Mouse (Mus musculus): ENCODE results near the gene Hsd17b2.
"Not testable (repeated sequence)": the region's sequence is repeated elsewhere in the genome, so short reads cannot be mapped to it uniquely, and the experiment has no call there.

Hsd17b2 gene

DNA sequence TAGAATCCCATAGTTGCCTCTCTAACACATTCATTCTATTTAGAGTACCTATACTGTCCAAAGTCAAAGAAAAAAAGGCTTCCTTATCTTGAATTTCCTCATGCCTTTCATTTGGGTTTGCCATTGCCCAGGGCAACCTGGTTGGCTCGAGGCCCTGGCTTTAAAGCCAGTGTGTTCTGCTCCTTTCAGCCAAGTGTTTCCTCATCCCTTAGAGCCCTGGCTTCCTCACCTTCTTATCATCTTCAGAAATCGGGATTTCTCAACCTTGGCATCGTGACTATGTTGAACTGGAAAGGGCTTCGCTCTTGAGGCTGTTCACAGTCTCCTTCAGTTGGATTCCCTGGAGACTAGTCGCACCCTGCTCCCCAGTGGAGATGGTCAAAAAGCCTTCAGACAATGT lies 12.9 kb downstream of the Hsd17b2 start:
- no peak for DNase-seq (ENCODE audit: low read depth, low spot score)

DNA sequence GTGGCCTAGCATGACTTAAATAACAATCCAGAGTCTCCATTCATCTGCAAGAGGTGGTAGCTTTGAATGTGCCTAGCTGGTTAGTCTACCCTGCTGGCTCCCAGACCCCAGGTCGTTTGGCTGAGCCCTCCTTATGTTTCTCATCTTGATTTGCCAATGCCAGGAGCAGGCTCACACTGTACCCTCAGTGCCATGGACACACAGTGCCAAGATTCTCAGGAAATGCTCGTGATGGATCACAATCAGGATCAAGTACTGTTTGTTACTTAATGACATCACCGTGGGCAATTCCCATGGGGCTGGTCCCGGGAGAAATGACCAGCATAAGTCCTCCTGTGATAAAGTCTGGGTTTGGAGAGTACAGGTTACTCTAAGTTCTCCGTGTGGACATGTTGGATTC lies 14.2 kb downstream of the Hsd17b2 start:
- no peak for DNase-seq (ENCODE audit: low read depth, low spot score)

DNA sequence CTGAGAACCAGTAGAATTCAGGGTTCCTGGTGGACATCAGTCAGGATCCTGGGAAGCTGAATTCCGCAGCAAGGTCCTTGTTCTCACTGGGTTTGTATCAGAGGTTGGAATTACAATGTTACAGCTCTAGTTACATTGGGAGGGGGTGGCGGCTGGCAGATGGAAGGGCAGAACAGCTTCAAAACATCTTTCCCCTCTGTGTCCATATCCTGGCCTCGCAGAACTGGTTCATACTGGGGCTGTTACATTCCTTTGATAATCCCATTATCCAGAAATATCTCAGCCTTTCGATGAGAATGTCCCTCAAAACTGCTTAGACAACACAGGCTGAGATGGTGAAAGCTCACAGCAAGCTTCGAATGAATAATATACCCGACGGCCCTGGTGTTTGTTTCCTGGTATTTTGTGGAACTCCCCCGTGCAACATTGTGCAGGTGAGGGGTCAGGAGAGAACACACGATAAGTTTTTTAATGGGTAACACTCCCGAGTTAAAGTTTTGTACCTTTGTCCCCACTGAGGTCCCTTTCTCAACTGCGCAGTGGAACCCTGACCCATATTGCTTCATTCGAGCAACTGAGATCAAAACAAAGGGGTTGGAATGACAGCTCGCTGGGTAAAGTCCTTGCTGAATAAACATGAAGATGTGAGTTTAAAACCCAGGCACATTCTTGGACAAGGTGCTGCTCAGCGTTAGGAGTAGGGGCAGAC lies 16.6 kb downstream of the Hsd17b2 start:
- DNase-seq (ENCODE audit: low read depth, low spot score) = no peak

DNA sequence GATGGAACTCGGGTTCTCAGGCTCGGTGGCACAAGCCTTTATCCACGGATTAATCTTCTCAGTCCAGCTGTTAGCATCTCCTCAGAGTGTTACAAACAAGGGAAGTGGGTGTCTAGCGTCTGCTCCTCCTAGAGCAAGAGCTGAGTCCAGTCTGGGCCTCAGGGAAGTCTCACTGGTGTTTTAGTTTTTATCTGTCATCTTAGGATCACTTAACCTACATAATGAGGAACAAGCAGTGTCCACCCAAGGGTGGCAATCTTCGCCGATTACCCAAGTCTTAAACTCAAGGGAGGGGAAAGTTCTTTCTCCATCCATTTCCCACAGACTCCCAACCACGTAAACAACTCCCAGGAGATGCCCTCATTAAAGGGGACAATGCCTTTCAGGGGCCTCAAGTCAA lies 24.8 kb downstream of the Hsd17b2 start:
- no peak for DNase-seq (ENCODE audit: low read depth, low spot score)

DNA sequence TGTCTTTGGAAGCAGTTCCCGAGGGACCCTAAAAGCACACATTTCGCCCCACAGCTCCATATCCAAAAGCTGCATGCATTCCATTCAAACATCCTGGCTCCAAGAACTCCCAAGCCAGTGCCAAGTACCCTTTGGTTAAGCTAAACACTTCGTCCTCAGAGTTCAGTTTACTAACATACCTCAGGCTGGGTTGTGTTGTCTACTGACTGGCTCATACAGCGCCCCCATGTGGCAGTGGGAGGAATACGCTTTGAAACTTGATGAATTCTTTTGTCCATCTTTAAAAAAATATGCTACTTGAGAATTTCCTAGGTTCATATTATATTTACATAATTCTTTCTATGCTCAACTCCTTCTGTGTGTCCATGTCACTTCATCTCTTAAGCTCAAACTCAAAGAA lies 25.9 kb downstream of the Hsd17b2 start:
- no peak for DNase-seq (ENCODE audit: low read depth, low spot score)

DNA sequence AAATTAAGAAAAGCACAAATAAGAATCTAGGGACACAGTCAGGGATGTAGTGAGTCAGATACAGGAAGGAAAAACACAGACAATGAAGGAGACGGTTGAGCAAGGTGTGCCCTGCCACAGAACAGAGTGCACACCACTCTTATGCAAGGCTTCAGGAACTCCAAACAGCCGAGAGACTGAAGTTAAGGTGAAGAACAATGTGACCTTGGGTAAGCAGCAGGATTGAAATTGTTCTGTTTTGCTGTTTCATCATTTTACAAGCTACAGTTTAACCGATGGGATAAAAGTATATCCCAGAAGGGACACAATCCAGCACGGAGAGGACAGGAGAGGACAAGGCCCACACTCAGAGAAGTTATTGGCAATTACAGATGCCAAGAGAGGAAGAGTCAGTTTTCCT lies 26.5 kb downstream of the Hsd17b2 start:
- DNase-seq (ENCODE audit: low read depth, low spot score) = no peak

DNA sequence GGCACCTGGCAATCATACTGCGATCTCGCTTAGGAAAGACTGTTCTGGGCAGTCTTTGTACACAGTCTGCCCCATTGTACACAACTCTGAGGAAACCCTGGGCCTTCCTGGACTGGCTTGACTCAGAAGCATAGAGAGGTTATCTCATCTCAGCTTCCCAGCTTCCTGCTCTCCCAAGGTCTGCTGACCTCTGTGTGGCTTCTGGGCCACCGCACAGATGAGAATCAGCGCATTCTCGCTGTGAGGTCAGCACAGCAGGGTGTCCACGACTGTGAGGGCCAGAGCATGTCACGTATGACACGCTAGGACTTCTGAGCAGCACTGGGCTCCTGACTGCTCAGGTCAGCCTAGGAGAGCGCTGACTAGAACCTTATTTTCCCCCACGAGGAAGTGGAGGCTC lies 29.3 kb downstream of the Hsd17b2 start:
- DNase-seq (ENCODE audit: low read depth, low spot score) = no peak

DNA sequence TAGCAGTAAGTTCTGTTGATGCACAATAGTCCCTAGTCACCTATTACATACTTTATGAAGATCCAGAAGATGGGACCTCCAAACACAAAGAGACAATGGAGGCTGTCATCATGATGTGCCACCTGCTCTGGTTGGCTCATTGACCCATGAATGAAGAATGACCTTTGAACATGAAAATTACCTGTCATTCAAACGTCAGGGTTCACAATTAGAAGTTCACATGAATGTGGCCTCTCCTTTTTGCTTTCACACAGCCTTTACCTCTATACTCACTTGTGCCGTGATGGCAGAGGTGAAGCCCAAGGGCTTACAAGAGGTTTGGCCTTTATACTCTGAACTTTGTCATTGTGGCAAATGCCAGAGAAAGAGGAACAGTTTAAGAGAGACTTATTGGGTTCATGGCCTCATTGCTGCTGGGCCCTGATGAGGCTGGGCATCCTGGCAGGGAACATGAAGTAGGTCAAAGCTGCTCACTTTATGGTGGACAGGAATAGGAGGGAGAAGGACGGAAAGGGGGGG lies 35.0 kb downstream of the Hsd17b2 start:
- DNase-seq (ENCODE audit: low read depth, low spot score) = no peak

DNA sequence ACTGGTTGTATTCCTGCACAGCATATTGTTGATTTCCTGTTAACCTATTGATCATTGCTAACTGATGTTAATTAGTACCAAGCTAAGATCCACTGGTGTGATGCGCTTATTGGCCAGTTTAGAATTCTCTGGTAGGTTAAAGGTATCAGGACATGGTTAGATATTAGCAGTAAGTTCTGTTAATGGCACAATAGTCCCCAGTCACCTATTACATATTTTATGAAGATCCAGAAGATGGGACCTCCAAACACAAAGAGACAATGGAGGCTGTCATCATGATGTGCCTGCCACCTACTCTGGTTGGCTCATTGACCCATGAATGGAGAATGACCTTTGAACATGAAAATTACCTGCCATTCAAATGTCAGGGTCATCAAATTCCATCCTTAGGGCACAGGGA lies 36.5 kb downstream of the Hsd17b2 start:
- DNase-seq (ENCODE audit: low read depth, low spot score) = not testable (repeated sequence)

DNA sequence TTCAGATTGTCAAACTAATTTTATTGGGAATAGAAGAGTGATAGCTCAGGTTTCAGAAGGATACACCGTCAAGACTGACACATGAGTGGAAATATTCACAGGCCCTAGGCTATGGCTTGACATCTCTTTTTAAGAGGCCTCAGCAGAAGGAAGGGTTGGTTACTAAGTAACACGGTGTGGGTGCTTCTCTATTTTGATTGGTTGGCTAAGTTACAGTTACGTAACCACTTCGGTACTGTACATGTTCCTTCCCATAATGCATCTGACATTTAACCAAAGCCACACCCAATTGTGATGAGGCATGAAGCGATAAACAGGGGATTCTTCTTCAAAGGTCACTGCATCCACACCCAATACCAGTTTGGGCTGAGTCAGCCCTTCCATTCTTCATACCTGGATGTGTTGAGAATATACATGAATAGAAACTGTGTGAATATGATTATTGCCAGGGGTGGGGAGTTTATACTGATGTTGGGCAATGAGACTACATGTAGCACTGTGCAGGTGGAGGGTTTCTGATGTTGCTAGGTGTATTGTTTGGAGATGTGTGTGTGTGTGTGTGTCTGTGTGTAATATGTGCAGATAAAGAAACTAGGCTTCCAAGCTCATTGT lies 38.8 kb downstream of the Hsd17b2 start:
- DNase-seq (ENCODE audit: low read depth, low spot score) = no peak

DNA sequence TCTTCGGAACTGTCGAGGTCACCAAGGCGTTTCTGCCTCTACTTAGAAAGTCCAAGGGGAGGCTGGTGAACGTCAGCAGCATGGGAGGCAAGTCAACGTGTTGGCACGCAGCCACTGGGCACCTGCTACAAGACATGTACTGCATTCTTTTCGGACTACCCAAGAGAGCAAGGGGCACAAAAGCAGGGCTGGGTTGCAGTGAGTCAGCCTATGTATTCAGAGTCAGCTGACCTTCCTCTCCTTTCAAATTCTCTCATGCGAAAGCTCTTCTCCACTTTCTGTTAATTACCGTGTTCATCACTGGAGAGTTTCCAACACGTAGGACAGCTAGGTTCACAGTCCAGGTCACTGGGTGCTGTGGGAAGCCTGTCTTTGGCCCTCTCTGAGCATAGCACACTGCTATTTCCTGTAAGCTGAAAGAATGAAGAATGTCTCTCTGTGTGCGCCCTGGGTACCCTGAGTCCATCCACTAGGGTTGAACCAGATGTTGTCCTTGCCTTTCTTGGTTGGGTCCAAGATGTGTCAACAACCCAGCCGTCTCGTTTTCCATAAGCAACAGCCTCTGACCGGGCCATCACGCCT lies 40.8 kb downstream of the Hsd17b2 start:
- DNase-seq (ENCODE audit: low read depth, low spot score) = no peak

DNA sequence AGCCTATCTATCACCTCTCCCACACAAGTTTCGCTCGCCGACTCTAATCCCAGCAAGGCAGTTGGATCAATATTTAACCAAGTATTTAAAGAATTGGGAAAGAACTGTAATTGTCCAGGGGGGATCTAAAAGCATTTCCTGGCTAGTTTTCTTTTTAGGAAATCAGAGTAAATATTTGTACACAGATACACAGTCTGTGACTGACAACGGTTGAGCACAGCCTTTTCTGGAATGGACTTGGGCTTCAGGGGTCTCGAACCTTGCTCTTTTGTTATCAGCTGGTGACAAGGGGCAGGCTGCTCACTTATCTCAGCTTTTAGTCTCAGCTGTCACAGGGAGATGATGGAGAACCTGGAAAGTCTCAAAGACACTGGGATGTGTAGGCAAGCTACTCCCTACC lies 44.9 kb downstream of the Hsd17b2 start:
- no peak for DNase-seq (ENCODE audit: low read depth, low spot score)

DNA sequence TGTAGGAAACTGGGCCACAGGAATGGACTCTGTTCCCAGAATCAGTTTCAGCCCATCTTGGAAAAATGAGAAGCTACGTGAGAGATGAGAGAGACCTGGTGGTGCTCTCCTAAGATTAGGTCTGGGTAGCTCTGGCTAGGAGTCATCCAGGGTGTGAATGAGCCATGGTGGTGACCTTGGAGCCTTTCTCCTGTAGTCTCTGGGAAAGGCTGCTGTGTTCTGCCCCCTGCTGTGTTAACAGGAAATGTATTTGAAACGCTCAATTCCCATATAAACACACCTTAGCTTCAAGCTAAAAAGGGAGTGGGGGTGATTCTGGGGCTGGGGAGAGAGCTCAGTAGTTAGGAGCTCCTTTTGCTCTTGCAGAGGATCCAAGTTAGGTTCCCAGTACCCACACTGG lies 45.7 kb downstream of the Hsd17b2 start:
- no peak for DNase-seq (ENCODE audit: low read depth, low spot score)

DNA sequence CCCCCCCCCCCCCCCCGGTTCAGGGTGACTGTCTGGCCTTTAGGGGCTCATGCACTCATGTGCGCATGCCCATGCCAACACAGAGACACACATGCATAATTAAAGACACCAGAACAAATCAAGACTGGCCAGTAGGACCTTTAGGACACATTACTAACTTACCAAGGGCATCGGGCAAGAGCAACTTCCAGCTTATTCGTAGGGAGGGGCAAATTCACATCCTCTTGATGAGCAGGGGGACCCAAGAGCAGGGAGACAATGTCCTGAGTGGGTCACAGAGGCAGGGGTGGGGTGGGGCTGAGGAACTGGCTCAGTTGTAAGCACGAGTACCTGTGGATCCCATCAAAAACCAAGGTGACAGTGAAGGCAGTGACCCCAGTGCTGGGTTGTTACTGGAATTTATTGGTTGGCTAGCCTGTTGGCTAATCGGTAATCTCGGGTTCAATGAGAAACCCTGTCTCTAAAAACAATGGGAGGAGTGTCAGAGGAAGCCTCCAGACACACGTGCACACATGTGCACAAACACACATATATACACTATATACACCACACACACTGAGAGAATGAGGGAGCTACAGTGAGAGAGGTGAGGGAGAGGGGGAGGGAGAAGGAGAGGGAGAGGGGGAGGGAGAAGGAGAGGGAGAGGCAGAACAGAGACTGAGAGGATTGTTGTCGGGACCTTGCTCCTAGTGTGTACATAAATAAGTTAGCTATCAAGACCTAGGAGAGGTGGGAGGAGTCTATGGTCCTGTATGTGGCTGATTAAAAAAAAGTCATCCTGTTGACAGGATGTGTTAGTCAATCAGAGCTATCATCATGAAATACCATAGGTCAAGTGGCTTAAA lies 46.4 kb downstream of the Hsd17b2 start:
- no peak for DNase-seq (ENCODE audit: low read depth, low spot score)

DNA sequence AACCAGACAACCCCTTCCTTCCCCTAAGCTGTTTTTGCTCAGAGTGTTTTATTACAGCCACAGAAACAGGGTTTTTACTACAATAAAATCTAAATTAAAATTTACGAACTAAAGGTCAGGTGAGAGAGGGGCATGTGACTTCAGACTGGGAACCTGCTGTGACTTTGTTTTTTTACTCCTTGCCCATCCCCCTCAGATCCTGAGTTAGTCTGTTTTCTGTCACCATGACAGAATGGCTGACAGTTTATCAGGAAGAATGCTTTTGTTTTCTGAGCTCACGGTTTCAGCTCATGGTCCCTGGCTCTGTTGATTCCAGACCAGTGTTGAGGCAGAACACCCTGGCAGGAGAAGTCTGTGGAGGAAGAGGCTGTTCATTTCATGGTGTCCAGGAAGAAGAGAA lies 47.7 kb downstream of the Hsd17b2 start:
- no peak for DNase-seq (ENCODE audit: low read depth, low spot score)

DNA sequence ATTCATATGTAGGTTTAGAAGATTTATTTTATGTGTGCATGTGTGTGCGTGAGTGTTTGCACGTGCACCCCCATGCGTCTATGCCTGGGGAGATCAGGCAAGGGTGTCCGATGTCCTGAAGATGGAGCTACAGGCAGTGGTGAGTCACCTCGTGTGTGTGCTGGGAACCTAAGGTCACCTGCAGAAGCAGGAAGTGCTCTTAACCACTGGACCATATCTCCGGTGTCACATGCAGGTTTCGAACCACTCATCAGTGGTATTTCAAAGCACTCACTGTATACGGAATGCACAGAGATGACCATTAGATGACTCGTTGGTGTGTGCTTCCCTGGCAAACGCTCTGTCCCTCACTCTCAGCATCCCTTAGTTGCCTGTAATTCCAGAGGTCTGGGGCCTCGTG lies 56.2 kb downstream of the Hsd17b2 start:
- DNase-seq (ENCODE audit: low read depth, low spot score) = no peak

DNA sequence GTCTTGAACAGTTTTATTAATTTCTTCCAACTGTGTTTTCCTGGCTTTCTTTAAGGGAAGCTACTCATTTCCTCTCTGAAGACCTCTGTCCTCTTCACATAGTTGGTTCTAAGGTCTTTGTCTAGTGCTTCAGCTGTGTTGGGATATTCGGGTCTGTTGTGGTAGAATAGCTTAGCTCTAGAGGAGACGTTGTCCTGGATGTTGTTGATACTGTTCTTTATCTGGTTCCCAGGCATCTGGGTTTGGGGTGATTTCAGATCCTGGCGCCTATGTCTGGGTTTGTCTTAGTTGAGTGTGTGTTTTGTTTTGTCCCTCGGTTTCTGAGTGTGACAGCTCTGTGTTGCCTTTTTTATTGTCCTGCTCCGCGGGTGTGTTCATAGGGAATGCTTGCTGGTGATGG lies 61.1 kb downstream of the Hsd17b2 start:
- DNase-seq (ENCODE audit: low read depth, low spot score) = no peak

DNA sequence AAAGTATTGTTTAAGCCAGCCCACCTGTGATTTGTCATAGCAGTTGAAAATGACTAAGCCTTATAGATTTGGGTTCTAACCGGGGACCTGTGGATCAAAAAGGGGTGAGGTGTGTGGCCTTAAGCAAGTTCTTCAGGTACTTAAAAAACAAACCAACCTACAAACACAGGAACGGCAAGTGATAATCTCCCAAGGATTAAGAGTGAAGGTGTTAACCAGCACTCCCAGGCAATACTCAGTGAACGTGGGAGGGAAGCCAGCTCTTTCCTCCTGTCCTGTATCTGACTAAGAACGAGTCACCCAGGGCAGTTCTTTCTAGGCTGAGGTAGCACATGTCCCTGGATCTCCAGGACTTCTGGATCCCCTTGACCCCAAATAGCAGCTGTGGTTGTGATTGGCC lies 62.9 kb downstream of the Hsd17b2 start:
- no peak for DNase-seq (ENCODE audit: low read depth, low spot score)

DNA sequence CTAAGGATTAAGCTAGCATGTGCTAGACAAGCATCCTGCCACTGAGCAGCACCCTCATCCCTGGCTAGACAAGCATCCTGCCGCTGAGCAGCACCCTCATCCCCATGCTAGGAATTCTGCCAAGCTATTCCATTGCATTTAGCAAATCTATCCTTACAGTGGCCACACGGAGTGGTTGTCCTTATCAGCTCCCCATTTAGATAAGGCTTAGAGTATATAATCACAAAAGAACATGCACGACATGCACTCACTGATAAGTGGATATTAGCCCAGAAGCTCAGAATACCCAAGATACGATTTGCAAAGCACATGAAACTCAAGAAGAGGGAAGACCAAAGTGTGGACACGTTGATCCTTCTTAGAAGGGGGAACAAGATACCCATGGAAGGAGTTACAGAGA lies 64.2 kb downstream of the Hsd17b2 start:
- DNase-seq (ENCODE audit: low read depth, low spot score) = peak; percentile 8

DNA sequence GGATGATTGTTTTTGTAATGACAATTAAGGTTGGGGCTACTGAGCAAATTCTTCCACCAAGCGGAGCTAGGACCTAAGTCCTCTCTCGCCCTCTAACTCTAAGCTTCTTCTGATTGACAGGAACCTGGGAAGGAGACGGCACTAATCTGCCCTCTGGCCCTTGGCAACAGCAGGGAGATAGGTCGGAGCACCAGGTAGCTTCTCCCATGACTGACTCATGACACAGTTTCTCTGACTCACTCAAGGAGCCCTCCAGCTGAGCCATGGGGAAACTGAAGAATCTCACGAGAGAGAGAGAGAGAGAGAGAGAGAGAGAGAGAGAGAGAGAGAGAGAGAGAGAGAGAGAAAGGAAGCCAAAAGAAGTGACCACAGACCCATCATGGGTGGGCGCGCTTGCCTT lies 67.3 kb downstream of the Hsd17b2 start:
- no peak for DNase-seq (ENCODE audit: low read depth, low spot score)

DNA sequence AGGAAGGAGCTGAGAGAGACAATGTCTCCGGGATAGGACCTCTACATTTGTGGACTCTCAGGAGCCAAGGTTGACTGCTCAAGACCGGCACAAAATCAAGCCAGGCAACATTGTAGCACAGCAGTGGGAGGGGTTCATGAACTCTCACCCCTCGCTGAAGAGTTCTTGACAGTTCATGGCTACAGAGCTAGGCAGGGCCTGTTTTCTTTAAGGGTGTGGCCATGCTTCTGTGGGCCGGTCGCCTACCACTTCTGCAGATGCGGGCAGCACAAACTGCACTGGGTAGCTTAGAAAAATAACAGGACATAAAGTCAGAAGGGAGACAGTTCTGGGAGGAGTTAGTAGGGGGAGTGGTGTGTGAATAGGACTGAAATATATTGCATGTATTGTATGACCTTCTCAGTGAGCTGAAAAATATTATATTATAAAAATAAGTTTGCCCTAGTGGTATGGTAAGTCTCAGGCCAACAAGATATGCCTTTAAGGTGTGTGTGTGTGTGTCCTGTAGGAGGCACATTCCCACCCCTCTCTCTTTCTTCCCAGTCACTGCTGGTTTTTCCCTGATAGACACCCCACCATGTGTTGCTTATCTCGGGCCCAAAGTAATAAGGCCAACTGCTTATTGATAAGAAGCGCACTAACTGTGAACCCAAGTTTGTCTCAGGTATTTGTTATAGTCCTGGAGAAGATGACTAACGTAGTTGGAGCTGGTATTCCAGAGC lies 69.6 kb downstream of the Hsd17b2 start:
- DNase-seq (ENCODE audit: low read depth, low spot score) = peak; percentile 22

DNA sequence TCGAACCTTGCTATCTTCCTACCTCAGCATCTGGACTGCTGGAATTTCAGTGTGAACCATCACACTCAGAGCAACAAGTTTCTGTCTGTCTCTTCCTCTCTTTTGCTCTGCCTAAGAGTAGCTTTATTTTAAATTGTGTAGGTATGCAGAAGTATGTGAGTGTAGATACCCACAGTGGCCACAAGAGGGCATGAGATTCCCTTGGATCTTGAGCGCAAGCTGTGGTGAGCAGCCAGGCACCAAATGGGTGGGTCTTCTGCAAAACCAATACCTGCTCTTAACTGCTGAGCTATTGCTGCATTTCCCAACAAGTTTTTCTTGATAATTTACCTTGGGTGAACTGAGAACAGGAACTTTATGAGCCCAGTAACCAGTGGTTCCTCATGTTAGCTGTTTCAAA lies 70.4 kb downstream of the Hsd17b2 start:
- peak; percentile 45 for DNase-seq (ENCODE audit: low read depth, low spot score)
